Mouse (Mus musculus) gastrocnemius, adult 8-10 months (tissue): Measurements from ENCODE around the gene Bnc1. TPM values are rescaled to one million over a fixed set of nuclear protein-coding genes. Genes with fewer than 3 reads are reported as not detected.

Experiments used
- DNase-seq, 2 experiments: peaks; one replicate each; pipeline ENCODE4 v3.0.0; 2022; ENCODE audit warnings: low spot score in 2 of 2
- total RNA-seq, 4 experiments: library from RNA; stranded (reverse); gene quantifications; 2 replicates each; pipeline ENCODE4 v1.2.4; 2022

Bnc1 gene
- total RNA-seq = not detected

- no peak for DNase-seq
Measured at GRCm38 (mm10) chr7:81992131-81993061, at the start of gene Bnc1. Gene Bnc1, minus strand, starts transcription at chr7:81992292.

DNA sequence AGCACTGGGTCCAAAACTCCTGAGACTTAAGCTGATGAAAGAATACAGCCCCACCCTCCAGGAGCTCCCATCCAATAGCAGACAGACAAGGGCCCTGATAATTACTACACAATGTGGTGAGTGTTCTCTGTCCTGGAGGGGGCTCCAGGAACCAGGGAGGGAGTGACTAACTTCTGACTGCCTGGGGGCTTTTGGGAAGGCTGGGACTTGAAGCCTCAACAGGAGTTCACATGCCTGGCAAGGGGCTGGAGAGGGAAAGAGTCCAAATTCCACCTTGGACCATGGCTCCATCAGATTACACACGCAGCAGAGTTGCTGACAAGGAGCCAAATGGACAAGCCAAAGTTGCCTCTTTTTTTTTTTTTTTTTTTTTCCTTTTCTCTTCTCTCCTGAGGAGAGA, 41.3 kb upstream of the Bnc1 start:
- no peak for DNase-seq

DNA sequence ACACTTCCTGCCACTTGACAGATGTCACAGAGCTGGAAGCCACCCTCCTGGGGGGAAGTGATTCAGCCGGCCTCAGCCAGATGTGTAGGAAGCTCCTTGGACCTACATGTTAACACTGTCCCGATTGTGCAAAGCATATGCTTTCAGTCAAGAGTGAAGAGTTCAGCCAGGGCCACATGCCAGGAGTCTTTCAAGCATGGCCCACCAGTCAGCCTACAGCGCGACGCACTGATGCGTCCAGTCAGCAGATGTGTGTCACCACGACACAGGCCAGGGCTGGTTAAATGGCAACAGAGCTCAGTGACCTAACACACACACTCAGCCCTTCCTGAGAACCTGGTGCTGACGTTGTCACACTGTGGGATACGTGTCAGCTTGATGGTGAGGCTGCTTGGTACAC, 37.6 kb upstream of the Bnc1 start:
- no peak for DNase-seq

DNA sequence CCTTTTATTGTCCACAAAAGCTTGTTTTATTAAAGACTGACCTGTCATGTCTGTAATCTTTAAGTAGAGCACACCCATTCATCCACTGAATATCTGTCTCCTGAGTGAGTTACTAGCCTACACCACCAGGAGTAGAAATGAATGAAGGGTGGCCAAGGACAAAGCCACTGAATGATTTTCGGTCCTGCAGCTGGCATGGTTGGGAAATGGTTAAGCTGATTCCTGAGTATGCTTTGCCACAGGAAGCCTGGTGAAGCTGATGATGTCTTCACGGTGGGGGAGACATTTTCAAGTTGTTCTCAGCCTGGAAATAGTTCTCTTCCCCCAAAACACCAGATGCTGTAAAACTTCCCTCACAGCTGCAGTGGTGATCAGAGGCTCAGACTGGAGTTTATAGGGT, 33.7 kb upstream of the Bnc1 start:
- DNase-seq = no peak

- no peak for DNase-seq
Measured at GRCm38 (mm10) chr7:82023676-82024075, 31.6 kb upstream of the Bnc1 start.

GRCm38 (mm10) chr7:82022404-82022803, 30.3 kb upstream of the Bnc1 start:
- DNase-seq = no peak

GRCm38 (mm10) chr7:82018031-82018430, 25.9 kb upstream of the Bnc1 start:
- no peak for DNase-seq

GRCm38 (mm10) chr7:82016751-82017710, 24.9 kb upstream of the Bnc1 start:
- DNase-seq = no peak

DNA sequence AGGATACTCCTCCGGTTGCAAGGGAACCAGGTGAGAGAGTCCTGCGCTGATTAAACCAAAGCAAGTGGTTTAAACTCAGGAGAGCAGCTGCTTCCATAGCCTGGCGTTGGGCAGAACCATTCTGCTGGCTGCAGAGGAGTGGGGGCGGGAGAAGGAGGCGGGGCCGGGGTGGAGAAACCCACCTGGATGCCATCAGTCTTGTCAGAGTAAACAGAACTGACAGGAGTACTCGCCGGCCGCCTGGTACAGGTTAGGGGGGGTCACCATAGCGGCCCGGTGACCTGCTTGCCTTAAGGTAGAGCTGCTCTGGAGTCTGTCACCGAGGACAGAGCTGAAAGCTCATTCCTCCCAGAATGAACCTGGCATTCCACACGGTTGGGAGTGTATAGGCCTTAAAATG, 20.4 kb upstream of the Bnc1 start:
- no peak for DNase-seq

GRCm38 (mm10) chr7:82011534-82012401, 19.7 kb upstream of the Bnc1 start:
- no peak for DNase-seq

DNA sequence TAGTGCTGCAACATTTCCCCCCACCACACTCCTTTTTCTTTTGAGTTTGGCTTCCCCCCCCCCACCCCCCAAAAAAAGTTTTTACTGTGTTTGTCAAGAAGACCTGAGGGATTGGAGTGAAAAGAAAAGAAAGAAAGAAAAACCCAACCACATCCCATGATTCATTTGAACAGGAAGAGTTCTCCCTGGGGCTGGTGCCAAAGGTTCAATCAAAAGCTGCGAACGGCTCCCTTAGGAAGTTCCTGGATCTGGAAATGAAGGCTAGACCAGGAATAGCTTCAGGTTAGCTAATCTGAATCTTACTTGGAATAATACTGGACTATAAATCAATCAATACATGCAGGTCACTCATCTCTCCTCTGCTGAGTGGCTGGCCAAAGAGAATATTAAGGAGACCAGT, 15.1 kb upstream of the Bnc1 start:
- DNase-seq = no peak

DNA sequence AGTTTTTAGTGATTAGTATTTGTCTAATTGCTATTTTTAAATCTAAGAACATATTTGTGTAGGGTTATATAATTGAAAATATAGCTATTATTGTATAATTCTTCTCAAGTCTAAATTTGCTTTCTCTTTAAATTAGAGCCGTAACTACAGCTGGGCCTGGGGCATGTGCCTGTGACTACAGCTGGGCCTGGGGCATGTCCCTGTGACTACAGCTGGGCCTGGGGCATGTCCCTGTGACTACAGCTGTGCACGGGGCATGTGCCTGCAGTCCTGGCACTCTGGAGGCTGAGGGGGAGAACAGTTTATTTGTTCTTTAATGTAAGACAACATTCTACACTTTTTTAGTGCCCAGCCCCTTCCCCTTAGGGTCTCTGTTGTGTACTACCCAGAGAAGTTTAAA, 12.1 kb upstream of the Bnc1 start:
- DNase-seq = no peak

GRCm38 (mm10) chr7:81999816-82000215, 7.7 kb upstream of the Bnc1 start:
- DNase-seq = no peak

- no peak for DNase-seq
Measured at GRCm38 (mm10) chr7:81999372-81999771, 7.3 kb upstream of the Bnc1 start.

DNA sequence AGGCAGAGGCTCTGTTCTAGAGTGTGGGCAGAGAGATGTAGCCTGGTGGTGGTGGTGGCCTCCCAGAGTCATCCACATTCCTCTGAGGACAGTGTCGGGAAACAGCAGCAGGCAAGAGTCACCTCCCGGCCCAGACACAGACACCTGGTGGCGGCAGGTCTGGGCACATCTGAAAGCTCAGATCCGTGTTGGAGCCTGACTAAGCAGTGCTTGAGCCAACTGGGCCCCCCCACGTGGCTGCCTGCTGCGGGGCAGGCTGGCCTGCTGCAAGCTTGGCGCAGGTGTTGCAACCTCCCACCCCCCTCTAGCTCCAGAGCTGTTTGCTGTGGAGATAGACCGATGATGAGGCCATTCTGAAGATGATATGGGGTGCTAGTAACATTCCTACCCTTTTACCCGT, 3.9 kb upstream of the Bnc1 start:
- no peak for DNase-seq

DNA sequence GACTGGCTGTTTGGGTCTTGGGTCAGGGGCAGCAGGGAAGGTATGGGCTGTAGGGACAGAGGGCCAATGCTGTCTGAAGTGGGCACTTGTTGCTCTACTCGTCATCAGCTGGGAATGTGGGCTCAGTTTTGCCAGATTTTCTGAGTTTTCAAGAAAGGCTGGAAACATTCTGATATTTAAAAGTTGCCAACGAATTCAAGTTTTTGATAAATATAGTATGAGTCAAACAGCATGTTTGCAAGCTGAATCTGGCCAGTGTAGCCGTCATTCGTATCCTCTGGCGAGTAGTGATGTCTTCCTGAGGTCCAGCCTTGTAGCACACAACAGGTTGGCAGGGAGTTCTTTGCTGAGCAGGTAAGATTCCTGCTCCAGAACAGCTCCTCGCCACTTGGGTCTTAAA, 3.0 kb upstream of the Bnc1 start:
- DNase-seq = no peak

GRCm38 (mm10) chr7:81993140-81993539, 1.0 kb upstream of the Bnc1 start:
- no peak for DNase-seq

DNA sequence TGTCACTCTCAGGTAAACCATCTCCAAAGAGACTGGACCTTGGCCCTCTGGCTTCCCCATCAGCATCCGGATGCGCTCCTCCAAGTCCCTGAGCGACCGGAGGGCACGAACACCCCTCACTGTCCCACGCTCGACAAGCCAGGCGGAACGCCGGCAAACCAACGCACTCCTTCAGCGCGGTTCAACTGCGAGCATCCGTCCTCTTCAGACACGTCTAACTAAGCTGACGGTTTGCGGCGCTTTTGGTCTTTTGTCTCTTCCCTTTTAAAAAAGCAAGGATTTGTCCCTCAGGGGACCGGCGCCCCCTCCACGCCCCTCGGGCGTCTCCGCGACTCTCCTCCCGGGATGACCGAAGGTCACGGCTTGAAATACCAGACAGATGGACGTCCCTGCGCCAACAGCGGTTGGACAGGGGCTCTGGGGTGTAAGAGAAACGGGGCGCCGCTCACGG, 456 bp downstream of the Bnc1 start:
- DNase-seq = no peak

- DNase-seq = no peak
Measured at GRCm38 (mm10) chr7:81991116-81991515, 976 bp downstream of the Bnc1 start.

DNA sequence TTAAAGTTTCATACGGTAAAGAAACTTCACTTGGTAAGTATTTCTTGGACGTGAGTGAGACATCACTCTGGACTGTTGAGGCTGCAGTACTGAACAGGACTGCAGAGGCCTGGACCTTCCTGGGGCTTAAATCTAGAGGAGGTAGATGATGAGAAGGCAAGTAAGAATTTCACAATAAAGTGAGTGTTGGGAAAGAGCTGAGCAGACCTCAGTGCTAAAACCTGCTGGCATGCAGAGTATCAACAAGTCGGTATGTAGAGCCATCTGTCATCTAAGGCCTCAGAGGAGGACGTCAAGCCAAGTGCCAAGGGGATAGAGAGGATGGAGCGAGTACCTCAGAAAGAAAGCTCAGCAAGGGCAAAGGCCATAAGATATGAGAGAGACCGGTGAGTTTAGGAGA, 8.4 kb downstream of the Bnc1 start:
- DNase-seq = no peak

DNA sequence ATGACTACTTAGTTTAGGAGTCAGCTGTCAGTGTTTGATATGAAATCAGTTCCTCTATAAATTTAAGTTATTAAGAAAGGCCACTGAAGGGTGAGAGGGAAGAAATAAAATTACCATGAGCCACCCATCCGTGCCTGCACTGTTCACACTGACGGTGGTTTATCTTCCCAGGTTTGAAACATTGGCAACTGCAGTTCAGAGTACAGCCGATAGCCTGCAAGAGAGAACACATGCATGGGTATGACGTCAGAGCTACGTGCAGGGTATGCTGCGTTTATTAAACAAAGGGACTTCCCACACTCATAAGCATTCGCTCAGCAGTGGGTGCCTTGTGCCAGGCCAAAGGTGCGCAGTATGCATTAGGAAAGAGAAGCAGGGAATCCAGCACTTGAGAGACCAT, 13.8 kb downstream of the Bnc1 start:
- DNase-seq = no peak
